Mouse (Mus musculus): ENCODE results near the gene Nutm1. TPM values are rescaled to one million over a fixed set of nuclear protein-coding genes. Genes with fewer than 3 reads are reported as not detected.

Nutm1 gene
- polyA plus RNA-seq, 1 experiment from 2014 or later: 0.02 TPM

DNA sequence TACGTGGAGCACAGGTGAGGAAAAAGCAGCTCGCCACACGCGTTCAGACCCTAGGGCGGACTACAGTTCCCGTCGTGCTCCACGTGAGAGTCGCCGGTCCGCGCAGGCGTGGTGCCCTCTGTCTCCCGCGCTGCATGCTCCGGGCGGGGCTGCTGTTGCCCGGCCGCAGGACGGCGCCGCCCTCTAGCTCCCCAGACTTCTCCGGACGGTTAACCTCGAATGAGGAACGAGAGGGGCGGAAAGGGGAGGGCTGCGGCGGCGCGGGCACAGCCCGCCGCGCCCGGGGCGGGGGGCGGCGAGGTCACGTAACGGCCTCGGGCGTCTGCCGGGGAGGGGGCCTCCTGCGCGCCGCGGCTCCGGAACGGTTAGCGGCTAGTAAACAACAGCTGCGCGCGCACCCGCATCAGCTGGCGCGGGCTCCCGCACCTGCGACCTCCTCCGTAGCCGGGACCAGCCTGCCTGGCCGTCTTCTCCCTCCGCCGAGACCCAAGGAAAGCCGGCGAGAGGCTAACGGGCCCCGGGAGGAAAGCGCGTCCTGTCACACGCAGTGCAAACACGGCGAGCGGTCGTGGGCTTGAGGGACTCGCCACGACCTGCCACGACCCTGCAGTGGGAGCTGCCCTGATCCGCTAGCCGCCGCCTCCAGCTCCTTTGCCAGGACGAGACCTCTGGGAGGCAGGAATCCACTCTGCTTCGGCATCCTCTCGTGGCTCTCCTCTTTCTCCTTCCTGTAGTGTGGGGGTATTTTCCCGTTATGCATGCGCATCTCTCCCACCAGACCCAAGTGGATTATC is 6.6 kb upstream of the Nutm1 start, which contains the start of gene Slc12a6:
Slc12a6 (plus strand) TSS at position 378 of the 794 bp plus-strand sequence.
- 3% methylated on average over 77 of the region's 85 CpGs for WGBS (ENCODE audit: insufficient replicate concordance)
- Histone ChIP-seq H3K27ac (ENCODE audit: low read depth) (peak within 1 kb of the TSS; percentile 98), H3K4me1 (ENCODE audit: insufficient read depth) (peaks cover 26% of the 10 kb centered on the region), H3K4me3 (ENCODE audit: low read depth, low read length) (peak within 1 kb of the TSS; percentile 87), H3K36me3 (replicated peaks; ENCODE audit: insufficient read depth, low read length) (no peaks in the 10 kb centered on the region), H3K9me3 (ENCODE audit: low read length) (no peaks in the 10 kb centered on the region), H3K27me3 (ENCODE audit: insufficient read depth, low read length) (no peaks in the 10 kb centered on the region), H3K4me2 (ENCODE audit: low read depth, low read length) (peak within 1 kb of the TSS; percentile 92), H3K9ac (replicated peaks) (peak within 1 kb of the TSS; percentile 94)
- ATAC-seq (peak; percentile 91), DNase-seq (peak; percentile 96)
- TF ChIP-seq CTCF (IDR thresholded peaks at IDR 0.05; ENCODE audit: low read depth) (peak; percentile 34), EP300 (IDR thresholded peaks at IDR 0.05; ENCODE audit: low read depth) (no peak)

DNA sequence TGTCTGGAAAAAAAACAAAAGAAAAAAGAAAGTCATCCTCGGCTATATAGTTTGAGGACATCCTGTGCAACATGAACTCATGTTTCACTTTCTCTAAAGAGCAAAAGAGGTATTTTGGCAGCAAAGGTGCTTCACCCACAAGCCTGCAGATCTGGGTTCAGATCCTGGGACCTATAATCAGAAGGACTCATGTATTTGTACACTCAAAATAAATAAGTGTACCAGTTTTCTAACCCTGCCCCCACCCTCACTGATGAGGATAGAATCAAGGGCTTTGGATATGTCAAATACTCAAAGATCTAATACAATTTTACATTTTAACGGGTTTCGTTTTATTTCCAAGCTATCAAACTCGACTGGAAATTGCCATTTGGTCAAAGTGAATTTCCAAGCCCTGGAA is 5.3 kb upstream of the Nutm1 start:
- Histone ChIP-seq H3K27me3 (ENCODE audit: insufficient read depth, low read length) (no peaks in the 10 kb centered on the region), H3K36me3 (replicated peaks; ENCODE audit: insufficient read depth, low read length) (no peaks in the 10 kb centered on the region), H3K27ac (ENCODE audit: low read depth) (no peak overlapping the region), H3K4me1 (ENCODE audit: insufficient read depth) (peaks cover 21% of the 10 kb centered on the region), H3K4me3 (ENCODE audit: low read depth, low read length) (no peak overlapping the region), H3K9ac (replicated peaks) (no peak overlapping the region), H3K4me2 (ENCODE audit: low read depth, low read length) (0 out of 2 replicates have a peak overlapping the region, but pooled peaks have one; percentile 92), H3K9me3 (ENCODE audit: low read length) (no peaks in the 10 kb centered on the region)
- no peak for ATAC-seq
- TF ChIP-seq CTCF (IDR thresholded peaks at IDR 0.05; ENCODE audit: low read depth): no peak
- TF ChIP-seq EP300 (IDR thresholded peaks at IDR 0.05; ENCODE audit: low read depth): no peak
- 58% methylated on average over 4 of the region's 4 CpGs for WGBS (ENCODE audit: insufficient replicate concordance)
- no peak for DNase-seq

DNA sequence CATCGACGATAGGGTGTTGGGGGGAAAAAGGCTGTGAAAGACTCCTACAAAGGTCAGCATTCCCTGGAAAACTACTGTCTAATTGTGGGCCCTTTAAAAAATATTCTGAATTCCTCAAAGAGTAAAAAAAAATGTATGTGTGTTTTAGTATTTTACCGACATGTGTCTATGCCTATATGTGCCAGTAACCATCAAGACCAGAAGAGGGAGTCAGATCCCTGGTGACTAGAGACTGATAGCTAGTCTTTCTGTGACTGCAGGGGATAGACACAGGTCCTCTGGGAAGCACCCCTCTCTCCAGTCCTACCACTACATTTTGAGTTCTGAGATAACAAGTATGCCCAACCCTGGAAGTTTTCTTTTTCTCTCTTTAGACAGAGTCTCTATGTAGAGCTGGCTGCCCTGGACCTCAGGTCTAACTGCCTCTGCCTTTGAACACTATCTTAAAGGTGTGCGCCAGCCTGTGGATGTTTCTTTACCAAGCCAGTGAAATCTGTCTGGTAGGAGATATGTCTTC is 3.7 kb upstream of the Nutm1 start:
- Histone ChIP-seq H3K27me3 (ENCODE audit: insufficient read depth, low read length) (no peaks in the 10 kb centered on the region), H3K27ac (ENCODE audit: low read depth) (peak overlapping the region; percentile 72), H3K4me1 (ENCODE audit: insufficient read depth) (peaks cover 21% of the 10 kb centered on the region), H3K9me3 (ENCODE audit: low read length) (no peaks in the 10 kb centered on the region), H3K4me2 (ENCODE audit: low read depth, low read length) (peak overlapping the region; percentile 77), H3K4me3 (ENCODE audit: low read depth, low read length) (peak overlapping the region; percentile 62), H3K36me3 (replicated peaks; ENCODE audit: insufficient read depth, low read length) (no peaks in the 10 kb centered on the region), H3K9ac (replicated peaks) (peak overlapping the region; percentile 68)
- DNase-seq: no peak
- 22% methylated on average over 4 of the region's 4 CpGs for WGBS (ENCODE audit: insufficient replicate concordance)
- no peak for ATAC-seq
- TF ChIP-seq CTCF (IDR thresholded peaks at IDR 0.05; ENCODE audit: low read depth) (peak; percentile 68), EP300 (IDR thresholded peaks at IDR 0.05; ENCODE audit: low read depth) (no peak)

DNA sequence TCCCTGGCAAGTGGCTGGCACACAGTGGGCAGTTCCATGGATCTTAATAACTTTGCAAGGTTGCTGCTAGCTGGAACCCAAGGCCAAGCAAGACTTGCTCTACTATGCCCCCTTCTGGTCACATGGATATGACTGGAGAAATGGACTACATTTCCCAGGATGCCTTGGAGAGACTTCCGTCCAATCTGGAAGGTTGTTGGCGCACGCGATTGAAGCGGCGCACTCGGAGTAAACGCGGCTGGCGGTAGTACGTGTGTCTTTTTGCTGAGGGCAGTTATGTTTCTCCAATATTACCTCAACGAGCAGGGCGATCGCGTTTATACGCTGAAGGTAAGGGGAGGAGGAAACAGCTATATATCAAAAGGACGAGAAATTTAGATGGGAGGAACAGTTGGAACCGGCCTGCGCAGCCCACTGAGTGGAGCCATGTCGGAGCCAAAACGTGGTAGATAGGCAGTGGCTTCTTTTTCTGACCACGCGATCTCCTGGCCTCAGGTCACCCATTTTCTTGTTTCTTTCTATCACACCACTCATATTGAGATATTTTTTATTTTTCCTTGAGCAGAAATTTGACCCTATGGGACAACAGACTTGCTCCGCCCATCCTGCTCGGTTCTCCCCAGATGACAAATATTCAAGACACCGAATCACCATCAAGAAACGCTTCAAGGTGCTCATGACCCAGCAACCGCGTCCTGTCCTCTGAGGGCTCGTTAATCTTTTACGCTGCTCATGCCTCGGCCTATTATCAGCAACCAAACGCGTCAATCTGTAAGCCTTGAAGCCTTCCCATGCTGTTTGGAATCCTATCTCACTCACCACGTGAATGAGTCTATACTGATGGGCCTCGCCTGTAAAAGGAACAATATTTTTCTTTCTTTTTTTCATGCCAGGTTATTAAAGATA is 2.9 kb upstream of the Nutm1 start, which contains the start of gene Nop10:
Nop10 (plus strand) TSS at position 179 of the 906 bp plus-strand sequence.
- under 1% methylated on average over 36 of the region's 36 CpGs for WGBS (ENCODE audit: insufficient replicate concordance)

DNA sequence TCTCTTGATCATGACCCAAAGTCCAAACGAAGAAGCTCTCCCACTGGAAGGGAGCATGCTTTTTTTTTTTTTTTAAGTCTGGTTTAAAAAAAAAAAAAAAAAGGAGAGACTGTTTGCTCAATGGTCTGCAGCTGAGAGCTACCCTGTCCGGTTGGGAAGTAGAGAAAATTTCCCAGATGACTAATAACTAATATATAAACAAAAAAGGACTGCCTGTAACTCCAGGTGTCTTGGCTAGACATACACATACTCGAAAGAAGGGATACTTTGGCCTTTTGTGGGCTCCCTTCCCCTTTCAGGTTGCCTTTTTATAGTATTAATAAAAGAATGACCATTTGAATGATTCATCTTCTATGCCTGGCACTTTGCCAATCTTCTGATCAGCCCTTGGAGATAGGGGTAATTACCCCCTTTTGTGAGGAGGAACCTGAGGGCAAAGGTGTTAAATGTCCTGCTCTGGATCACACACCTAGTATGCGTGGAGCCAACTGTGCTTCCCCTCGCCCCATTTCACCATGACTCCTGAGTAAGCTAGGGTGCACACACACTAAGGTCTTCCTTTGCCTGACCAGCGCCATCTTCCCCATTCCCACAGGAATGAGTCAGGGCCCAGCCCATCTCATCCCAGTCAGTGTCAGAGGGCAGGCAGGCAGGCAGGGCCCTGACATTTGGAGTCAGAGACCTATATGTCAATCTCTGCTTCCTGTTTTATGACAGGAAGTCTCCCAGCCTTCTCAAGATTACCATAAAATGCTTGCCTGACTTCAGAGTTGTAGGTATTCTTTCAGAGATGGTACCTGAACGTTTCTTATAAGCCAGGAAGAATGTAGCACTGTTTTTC is 4.2 kb downstream of the Nutm1 start:
- ATAC-seq (no peak), DNase-seq (no peak)
- H3K4me2 ChIP-seq (ENCODE audit: low read depth, low read length): no peak overlapping the region
- H3K4me1 ChIP-seq (ENCODE audit: insufficient read depth): no peaks in the 10 kb centered on the region
- no peaks in the 10 kb centered on the region for H3K36me3 ChIP-seq (replicated peaks; ENCODE audit: insufficient read depth, low read length)
- WGBS (ENCODE audit: insufficient replicate concordance): 63% methylated on average over 7 of the region's 7 CpGs
- no peak for TF ChIP-seq CTCF (IDR thresholded peaks at IDR 0.05; ENCODE audit: low read depth)
- TF ChIP-seq EP300 (IDR thresholded peaks at IDR 0.05; ENCODE audit: low read depth): no peak
- H3K27ac ChIP-seq (ENCODE audit: low read depth): no peak overlapping the region
- no peak overlapping the region for H3K9ac ChIP-seq (replicated peaks)
- no peak overlapping the region for H3K4me3 ChIP-seq (ENCODE audit: low read depth, low read length)
- H3K9me3 ChIP-seq (ENCODE audit: low read length): no peaks in the 10 kb centered on the region
- H3K27me3 ChIP-seq (ENCODE audit: insufficient read depth, low read length): no peaks in the 10 kb centered on the region

More for the DNA sequence above, 2.9 kb upstream of the Nutm1 start, which contains the start of gene Nop10:
- ATAC-seq: peak; percentile 43
- H3K36me3 ChIP-seq (replicated peaks; ENCODE audit: insufficient read depth, low read length): no peaks in the 10 kb centered on the region
- H3K4me1 ChIP-seq (ENCODE audit: insufficient read depth): peaks cover 19% of the 10 kb centered on the region
- TF ChIP-seq CTCF (IDR thresholded peaks at IDR 0.05; ENCODE audit: low read depth) (peak; percentile 94), EP300 (IDR thresholded peaks at IDR 0.05; ENCODE audit: low read depth) (no peak)
- no peaks in the 10 kb centered on the region for H3K9me3 ChIP-seq (ENCODE audit: low read length)
- DNase-seq: peak; percentile 82
- H3K9ac ChIP-seq (replicated peaks): peak within 1 kb of the TSS; percentile 68
- peak within 1 kb of the TSS; percentile 62 for H3K4me3 ChIP-seq (ENCODE audit: low read depth, low read length)
- peak within 1 kb of the TSS; percentile 72 for H3K27ac ChIP-seq (ENCODE audit: low read depth)
- no peaks in the 10 kb centered on the region for H3K27me3 ChIP-seq (ENCODE audit: insufficient read depth, low read length)
- H3K4me2 ChIP-seq (ENCODE audit: low read depth, low read length): peak within 1 kb of the TSS; percentile 77
